Mouse (Mus musculus): ENCODE data around the gene Lce1f.

Lce1f gene

GRCm38 (mm10) chr3:92720250-92720649 is at the start of gene Lce1f:
TSS of gene Lce1f (minus strand) at chr3:92720350.
- DNase-seq (ENCODE audit: inconsistent age in 2 of 2, low spot score in 1 of 2) = no peak

DNA sequence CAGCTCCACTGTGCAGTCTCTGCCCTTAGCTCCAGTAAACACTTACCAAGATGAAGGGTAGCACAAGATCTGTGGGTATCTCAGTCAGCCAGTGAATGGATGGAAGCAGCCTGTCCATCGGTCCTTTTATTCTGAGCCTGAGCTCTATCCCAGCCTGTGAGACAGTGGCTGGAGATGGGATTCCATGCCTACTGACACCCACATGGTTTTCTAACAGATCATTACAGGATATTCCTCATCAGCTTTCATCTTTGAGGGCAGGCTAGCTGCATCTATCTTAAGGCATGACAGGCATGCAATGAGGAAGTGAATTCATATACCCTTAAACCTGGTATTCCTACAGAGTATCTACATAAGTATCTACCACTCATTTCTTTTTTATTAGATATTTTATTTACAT is 44.8 kb upstream of the Lce1f start, which contains the start of gene Lce1h:
Gene Lce1h (minus strand): TSS at position 101 of the 400 bp plus-strand sequence.
- no peak for DNase-seq (ENCODE audit: inconsistent age in 2 of 2, low spot score in 1 of 2)

GRCm38 (mm10) chr3:92753197-92753596 is 33.0 kb upstream of the Lce1f start:
- DNase-seq (ENCODE audit: inconsistent age in 2 of 2, low spot score in 1 of 2) = no peak

GRCm38 (mm10) chr3:92752238-92752637 is 32.1 kb upstream of the Lce1f start, which contains the start of gene Lce1g:
TSS of gene Lce1g (minus strand) at chr3:92752338.
- DNase-seq (ENCODE audit: inconsistent age in 2 of 2, low spot score in 1 of 2) = no peak

DNA sequence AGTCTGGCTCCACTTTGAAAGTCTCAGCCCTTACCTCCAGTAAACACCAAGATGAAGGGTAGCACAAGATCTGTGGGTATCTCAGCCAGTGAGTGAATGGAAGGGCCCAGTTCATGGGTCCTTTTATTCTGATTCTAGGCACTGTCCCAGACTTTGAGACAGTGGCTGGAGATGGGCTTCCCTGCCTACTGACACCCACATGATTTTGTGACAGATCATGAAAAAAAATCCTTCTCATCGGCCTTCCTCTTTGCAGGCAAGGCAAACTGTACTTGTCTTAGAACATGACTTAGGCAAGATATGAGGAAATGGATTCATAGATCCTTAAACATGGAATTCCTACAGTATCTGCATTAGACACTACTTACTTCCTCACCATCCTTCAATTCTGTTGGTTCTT is 18.8 kb upstream of the Lce1f start, which contains the start of gene Gm38119:
Gene Gm38119 (minus strand): TSS at position 101 of the 400 bp plus-strand sequence.
- no peak for DNase-seq (ENCODE audit: inconsistent age in 2 of 2, low spot score in 1 of 2)

DNA sequence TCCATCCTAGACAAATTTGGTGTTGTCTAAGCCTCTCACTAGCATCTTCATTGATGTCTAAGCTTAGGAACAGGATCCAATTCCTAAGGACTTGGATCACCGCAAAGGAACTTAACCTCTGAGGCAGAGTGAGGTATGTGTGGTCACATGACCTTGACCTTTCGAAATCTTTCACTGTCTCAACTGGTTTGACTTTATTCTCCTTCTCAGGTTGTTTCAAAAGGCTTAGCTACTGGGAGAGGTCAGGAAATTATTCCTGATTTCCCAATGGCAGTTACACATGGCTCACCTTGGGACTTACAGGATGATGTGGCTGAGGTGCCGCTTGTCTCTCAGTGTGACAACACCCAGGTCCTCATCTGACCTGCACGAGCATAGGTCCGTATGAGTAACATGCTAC is 2.5 kb upstream of the Lce1f start:
- DNase-seq (ENCODE audit: inconsistent age in 2 of 2, low spot score in 1 of 2) = no peak

DNA sequence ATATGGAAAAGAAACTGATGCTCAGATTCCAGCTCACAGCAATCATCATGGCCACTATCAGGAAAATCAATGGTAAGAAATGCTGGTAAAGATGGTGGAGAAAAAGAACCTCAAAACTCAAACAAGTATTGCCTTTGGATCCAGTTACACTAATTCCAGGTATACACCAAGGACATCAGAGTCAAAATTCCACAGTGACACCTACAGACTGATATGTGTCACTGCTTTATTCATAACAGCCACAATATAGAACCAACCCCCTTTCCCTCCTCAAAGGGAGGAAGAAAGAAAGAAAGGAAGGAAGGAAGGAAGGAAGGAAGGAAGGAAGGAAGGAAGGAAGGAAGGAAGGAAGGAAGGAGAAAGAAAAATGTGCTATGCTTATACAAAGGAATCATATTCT is 5.0 kb downstream of the Lce1f start:
- DNase-seq (ENCODE audit: inconsistent age in 2 of 2, low spot score in 1 of 2) = no peak

- DNase-seq (ENCODE audit: inconsistent age in 2 of 2, low spot score in 1 of 2) = no peak
Measured at GRCm38 (mm10) chr3:92708974-92709373, 11.2 kb downstream of the Lce1f start, which contains the start of gene Lce1e. TSS of gene Lce1e (minus strand) at chr3:92709074.

GRCm38 (mm10) chr3:92694613-92695012 is 25.5 kb downstream of the Lce1f start:
- no peak for DNase-seq (ENCODE audit: inconsistent age in 2 of 2, low spot score in 1 of 2)

DNA sequence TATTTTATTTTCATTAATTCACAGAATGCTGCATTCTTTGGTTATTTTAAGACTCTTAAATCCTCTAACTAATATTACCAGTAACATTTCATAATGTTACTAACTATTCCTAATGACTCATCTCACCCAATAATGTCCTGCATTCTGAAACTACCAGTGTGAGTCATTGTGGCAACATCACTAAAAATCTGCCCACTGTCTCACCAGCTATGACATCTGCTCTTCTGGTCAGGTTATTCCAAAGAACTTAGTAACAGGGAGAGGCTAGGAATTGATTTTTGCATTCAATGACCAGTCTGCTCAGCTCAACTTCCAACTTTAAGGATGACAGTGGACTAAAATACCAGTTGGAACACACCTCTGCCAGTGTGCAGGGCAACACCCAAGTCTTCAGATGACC is 28.5 kb downstream of the Lce1f start:
- DNase-seq (ENCODE audit: inconsistent age in 2 of 2, low spot score in 1 of 2) = peak in 1 of 2 experiments; percentile 28

- peak; percentile 21 to 32 for DNase-seq (ENCODE audit: inconsistent age in 2 of 2, low spot score in 1 of 2)
Measured at GRCm38 (mm10) chr3:92689154-92689553, 31.0 kb downstream of the Lce1f start.

DNA sequence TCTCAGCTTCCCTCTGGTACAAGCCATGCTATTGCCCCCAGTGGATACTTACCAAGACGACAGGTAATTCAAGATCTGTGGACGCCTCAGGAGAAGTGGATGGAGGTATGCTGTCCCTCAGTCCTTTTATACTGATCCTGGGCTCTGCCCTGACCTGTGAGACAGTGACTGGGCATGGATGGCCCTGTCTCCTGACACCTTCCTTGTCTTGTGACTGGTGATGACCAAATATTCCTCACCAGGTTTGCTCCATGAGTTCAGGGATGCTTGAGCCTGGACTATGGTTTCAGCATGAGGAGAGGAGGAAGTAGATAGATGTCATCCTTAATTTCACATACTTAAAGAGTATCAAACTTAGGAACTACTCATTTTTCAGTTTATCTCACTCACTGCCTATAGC is 33.0 kb downstream of the Lce1f start, which contains the start of gene Lce1d:
Gene Lce1d (minus strand): TSS at position 101 of the 400 bp plus-strand sequence.
- DNase-seq (ENCODE audit: inconsistent age in 2 of 2, low spot score in 1 of 2) = no peak

- DNase-seq (ENCODE audit: inconsistent age in 2 of 2, low spot score in 1 of 2) = no peak
Measured at GRCm38 (mm10) chr3:92678947-92679346, 41.2 kb downstream of the Lce1f start, which contains the start of gene Lce1c. TSS of gene Lce1c (plus strand) at chr3:92679247.

GRCm38 (mm10) chr3:92670215-92670614 is 49.9 kb downstream of the Lce1f start, which contains the start of gene Lce1a2:
TSS of gene Lce1a2 (minus strand) at chr3:92670315.
- no peak for DNase-seq (ENCODE audit: inconsistent age in 2 of 2, low spot score in 1 of 2)
